Mouse (Mus musculus) spleen, adult 12 weeks (tissue): ENCODE results near the gene Gnl3l.

ENCODE experiments used
- DNase-seq: peaks from one replicate; pipeline ENCODE4 v3.0.0; 2022; ENCODE audit warnings: low spot score

Gnl3l gene

DNA sequence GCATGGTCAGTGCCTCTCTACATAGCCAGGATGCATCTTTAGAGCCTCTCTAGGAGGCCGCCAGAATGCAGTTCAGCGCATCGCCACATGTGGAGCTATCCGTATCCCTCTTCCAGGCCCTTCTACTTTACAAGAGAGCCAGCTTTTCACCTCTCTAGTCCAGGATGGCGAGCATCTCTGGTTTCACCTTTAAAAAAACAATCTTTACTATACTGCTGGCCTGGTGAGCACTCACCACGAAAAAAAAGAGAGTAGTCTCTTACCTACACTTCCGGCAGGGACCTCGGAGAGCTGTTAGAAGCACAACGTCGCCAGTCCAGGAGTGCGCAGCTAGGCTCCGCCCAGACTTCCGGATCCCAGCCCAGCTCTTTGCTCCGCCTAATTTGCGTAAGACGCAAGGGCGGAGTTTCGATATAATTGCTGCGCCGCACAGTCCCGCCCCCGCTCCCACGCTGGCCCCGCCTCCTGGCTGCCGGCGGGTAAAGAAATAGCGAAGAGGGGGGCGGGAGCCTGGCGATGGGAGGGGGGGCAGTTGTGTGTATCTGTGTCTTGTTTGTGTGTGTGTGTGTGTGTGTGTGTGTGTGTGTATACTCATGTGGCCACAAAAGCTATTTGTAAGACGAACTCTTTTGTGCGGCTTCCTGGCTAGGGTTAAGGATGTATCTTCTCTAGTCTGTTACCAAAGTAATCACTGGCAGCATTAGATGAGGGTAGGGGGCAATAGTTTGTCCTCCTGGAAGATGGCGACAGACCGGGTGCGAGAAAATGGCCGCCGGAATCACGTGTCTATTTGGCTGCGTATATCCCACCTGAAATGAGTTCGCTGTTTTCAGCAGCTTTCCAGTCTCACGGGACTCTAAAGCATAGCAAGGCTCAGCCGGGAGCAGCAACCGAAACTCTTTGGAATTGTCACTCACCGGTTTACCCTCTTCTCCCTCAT lies at the start of gene Gnl3l:
Gnl3l (minus strand) TSS at position 385 of the 940 bp plus-strand sequence.
- peak; percentile 80 for DNase-seq

DNA sequence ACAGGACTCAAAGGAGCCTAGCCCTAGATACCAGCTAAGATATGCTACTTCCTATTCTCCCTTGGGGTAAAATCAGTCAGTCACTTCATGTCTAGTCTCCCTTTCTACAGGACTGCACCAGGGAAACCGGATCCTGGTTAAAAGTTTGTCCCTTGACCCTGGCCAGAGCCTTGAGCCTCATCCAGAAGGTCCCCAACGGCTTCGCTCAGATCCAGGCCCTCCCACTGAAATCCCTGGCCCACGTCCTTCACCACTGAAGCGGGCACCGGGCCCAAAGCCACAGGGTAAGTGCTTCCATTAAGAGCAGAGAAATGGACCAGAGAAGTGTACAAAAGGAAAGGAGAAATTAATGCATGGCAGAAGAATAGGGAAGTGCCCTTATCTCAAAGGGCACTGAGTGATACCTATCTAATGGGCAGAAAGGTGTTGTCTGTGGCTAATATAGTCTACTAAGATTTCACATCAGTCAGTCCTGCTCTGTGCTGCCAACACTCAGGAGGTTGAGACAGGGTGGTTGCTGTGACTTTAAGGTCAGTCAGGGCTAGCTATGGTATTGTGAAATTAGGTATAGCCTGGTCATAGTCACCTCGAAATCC lies 49.0 kb upstream of the Gnl3l start:
- no peak for DNase-seq

DNA sequence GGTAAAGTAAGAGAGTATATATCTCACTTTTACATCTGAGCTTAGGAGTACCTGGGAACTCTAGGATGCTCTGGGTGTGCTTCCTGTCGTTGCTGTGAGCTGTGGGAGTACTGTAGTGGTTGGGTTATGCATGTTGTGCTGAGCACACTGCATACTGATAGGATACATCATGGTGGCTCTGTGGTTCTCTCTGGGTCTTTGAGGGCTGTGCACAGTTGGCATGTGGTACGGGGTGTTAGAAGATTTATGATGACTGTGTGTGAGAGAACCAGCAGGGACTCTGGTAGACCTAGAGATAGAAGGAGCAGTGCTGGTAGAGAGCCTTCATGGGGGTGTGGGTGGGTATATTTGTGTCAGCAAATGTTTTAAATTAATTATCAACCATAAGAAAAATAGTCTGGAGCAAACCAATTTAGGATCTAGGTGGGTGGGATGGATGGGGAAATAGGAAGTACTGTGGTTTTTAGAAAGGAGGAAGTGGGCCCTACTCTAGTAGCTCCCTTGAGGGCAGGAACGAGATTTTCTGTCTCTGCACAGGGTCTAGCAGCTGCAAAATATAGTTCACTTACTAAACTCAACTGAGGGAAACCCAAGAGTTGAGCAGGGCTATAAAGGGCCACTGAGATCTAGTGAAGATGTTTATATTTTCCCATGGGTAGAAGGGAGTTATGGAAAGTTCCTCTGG lies 44.6 kb upstream of the Gnl3l start:
- DNase-seq, result no peak

DNA sequence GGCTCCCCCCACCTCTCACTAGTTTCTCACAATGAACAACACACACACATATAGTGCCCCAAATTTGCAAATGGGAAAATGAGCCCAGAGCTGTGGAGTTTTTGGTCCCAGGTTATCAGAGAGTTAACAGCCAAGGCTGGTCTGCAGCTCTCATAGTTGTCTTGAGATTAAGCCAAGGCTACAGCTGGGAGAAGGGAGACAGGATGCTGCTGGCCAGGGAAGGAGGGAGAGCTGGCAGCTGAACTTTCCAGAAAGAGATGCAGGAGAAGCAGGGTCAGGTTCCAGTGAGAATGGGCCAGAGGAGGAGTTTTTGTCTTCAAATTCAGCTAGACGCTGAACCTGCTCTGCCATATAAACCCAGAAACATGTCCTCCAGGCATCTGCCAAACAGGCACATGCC lies 42.2 kb upstream of the Gnl3l start:
- no peak for DNase-seq

DNA sequence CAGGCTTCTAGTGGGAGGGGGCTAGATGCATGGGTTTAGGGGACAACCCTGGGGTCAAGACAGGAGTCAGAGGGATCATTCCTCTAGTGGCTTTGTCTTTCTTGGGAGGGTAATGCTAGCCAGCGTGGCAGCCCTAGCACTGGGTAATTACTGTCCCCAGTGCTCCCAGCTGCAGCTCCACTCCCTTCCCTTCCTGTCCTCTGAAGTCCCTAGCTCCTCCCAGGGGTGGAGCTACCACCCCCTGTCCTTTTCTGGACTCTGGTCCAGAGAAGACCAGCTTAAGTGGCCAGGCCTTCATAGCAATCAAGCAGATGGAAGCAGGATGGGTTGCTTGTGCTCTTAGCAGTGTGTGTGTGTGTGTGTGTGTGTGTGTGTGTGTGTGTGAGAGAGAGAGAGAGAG lies 38.4 kb upstream of the Gnl3l start:
- DNase-seq, result no peak

DNA sequence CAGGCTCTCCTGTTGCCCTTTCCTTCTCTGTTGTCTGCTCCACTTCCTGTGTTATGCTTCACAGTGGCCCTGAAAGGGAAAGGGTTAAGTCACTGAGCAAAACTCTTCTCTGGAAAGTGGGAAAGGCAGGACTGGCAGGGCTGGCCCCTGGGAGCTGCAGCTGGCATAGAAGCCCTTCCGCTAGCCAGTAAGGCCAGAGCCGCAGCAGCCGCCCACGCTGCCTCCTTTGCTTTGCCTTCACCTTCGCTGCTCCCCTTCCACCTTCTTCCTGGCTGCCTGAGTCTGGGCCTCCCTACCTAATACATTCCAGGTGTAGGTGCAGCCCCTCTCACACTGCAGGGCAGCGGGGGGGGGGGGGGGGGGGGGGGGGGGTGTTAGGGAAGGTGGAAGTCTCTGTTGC lies 37.4 kb upstream of the Gnl3l start:
- no peak for DNase-seq

DNA sequence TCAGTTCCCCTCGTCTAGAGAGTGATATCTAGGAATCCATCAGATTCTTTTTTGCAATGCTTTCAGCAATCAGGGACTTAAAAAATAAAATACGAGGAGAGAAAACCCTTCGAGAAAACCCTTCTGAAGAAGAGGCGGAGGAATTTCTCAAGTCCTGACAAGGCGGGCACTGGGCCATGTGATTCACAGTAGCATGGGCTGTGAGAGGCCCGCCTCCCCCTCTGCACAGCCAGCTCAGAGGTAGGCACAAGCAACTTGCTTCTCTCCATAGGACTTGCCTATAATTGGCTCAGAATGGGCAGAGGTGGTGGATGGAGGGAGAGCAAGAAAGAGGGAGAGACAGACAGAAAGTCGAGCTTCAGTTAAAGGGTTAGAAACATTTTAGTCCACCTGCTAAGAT lies 33.2 kb upstream of the Gnl3l start:
- no peak for DNase-seq

DNA sequence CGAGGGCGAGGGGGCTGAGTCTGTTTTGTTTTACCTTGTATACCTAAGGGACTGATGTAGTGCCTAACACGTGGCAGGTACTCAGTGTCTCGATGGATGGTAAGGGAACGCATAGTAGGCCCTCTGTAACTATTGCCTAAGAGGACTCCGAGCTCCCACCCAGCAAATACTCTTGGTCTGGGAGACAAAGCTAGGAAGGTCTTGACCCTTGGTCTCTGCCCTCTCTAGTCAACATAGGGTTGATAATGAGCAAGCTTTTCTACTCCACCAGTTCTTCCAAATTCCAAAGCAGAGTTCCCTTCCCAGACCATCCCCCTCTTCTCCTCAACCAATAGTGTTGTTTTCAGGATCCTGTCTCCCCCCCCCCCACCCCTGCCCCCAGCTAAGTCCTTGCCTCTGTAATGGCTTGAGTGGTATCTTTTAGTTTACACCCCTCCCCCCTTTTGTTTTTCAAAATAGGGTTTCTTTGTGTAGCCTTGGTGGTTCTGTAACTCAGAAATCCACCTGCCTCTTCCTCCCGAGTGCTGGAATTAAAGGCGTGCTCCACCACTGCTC lies 32.6 kb upstream of the Gnl3l start:
- no peak for DNase-seq

DNA sequence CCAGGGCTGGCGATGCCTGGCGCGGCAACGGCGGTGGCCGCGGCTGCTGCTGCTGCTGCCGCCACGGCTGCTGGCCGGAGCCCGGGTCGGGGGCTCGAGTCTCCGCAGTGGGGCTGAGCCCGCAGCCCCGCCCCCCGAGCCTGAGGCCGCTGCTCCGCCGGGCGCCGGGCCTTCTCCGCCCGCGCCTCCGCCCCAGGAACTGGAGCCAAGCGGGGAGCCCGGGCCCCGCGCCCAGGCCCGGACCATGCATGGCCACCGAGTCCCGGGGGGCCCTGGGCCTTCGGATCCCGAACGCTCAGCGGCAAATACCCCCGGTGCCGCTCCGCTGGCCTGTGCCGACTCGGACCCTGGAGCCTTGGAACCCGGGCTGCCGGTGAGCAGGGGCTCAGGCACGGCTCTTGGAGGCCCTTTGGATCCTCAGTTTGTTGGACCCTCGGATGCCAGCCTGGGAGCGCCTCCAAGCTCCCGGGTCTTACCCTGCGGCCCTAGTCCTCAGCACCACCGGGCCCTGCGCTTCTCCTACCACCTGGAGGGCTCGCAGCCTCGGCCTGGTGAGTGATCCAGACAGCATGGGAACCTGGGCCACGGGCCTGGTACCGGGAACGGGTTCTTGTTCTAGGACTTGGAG lies 30.4 kb upstream of the Gnl3l start:
- no peak for DNase-seq

DNA sequence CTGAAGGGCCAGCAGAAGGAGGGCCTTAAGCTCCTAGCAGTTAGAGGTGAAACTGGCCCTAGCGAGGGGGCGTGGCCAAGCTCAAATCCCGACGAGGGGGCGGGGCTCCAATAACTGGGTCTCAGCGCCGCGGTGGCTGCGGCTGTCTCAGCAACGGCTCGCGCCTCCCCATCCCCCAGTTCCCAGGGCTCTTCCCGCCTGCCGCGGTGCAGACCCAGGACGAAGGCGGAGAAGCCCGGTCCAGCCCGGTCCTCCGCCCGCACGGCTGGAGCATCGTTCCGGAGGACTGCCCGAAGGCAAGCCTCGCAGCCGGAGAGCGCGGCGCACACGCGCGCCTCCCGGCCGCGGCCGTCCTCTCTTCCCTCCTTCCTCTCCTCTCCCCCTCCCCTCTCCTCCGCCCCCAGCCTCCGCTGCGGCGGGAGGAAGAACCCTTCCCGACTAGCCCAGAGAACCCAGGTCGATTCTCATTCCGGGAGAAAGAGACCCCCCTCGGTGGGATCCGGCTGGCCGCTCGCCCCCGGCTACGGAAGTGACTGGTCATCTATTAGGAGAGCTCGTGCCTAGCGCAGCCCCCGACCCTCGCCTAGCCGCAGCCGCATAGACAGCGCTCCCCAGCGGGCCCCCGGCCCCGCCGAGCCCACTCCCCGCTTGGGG lies 29.8 kb upstream of the Gnl3l start:
- DNase-seq, result no peak

DNA sequence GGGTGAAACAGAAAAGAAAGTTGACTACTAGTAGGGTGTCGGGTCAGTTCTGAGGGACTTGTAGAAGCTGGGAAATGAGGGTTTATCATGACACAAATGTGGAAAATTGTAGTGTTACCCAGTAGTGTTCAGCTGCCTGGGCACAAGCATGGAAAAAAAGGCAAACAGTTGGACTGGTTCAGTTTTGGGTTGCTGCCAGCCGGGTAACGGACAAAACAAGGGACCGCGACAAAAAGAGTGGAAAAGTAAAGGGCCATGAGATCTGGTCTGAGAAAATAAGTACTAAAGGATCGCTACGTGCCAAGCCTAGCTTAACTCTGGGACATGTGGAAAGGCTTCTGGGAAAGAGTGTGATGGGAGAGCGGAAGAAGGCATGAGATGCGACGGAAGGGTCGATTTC lies 29.2 kb upstream of the Gnl3l start:
- no peak for DNase-seq

DNA sequence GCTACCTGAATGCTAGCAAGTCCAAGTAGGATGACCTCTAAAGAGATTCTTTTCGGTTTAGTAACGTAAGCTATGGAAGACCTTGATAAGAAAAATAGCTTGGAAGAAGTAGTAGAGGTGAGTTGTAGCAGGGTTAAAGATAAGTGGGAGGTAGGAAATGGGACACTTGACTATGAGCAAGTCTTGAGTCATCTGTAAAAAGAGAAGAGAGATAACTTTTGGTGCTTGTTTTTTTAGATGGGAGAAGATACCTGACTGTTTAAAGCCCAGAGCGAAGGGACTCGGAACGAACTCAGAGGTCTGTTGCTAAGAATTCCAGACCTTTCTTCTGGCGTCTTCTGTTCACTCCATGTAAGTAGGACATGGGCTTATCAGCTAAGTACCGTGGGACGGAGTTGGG lies 28.7 kb upstream of the Gnl3l start, which contains the start of gene Fgd1:
Fgd1 (plus strand) TSS at position 301 of the 400 bp plus-strand sequence.
- DNase-seq, result no peak

DNA sequence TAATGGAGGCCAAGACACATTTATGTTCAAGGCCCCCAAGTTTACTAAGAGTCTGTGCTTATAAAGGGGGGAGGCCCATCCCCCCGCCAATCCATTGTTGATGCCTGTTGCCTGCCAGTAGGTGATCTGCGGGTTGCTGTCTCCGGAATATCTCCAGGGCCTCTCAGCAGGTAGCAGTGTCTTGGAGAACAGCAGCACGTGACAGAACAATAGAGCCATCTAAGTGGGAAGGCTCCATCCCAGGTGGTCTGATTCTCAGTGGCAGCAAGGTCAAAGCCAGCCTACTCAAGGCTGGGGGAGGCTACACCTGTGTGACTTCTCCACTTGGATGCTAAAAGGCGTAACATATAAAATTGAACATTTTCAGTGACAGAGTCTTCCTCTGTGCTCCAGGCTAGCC lies 24.1 kb upstream of the Gnl3l start:
- DNase-seq, result no peak

DNA sequence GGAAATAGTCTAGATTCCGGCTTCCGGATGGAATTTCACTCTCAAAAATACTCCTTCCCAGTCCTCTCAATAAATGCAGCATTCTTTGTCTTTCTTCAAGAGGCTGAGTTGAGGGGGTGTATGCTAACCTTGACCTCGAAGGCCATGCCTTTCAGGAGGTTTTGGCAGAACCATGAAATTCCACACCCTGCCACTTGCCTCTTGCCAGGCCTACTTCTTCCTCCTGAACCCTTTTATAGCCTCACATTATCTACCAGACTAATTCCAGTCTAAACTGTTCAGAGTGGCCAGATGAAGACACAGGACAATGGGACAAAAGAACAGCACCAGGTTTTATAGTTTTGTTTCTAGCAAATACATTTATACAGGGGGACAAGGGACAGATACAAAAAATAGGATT lies 14.3 kb upstream of the Gnl3l start:
- DNase-seq, result no peak

DNA sequence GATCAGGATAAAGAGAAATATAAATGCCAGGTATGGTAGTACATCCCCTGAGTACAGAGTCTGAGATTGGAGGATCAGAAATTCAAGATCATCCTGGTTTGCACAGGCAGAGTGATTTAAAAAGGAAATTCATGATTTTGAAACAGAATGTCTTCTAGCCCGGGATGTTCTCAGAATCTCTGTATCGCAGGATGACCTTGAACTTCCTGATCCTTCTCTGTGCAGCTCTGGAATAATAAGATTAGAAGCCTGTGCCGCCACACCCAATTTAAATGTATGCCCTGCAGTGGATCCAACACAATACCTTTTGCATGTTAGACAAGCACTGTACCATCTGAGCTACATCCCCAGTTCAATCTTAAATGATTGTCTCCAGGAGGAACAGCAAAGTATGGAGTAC lies 1.7 kb upstream of the Gnl3l start:
- no peak for DNase-seq

DNA sequence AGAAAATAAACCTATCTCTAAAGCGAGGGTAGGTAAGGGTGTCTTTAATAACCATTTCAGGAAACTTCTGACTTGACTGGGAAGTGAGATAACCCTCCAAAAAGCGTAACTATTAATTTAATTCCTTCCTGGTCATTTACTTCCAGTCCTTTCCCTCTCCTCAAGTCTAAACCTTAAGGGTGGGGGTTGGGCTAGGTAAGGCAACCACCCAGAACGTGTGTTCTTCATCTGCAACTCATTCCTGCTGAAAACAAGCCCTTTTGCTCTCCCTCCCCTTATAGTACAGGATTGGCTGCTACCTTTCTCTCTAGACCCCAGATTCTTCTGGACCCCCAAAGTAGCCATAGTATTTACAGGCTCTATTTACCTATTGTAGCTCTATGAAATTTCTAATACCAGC lies 775 bp upstream of the Gnl3l start:
- DNase-seq, result no peak

DNA sequence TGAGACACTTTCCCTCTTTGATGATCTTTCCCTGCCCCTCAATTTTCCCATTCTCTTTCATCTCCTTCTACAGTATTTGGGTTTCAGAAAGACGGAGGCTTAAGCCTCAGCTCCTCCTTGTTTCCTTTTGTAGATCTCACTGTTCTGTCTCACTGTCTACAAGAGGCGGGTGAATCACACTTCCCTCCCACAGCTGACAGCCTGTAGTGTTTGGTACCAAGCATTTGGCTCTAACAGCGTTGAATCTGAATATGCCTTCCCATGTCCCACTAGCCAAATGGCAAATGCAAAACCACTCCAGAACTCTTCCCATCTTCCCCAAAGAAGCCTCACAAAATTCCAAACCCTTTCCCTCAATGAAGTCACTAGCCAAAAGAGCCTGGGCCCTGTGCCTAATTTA lies 20.3 kb downstream of the Gnl3l start:
- DNase-seq, result no peak

DNA sequence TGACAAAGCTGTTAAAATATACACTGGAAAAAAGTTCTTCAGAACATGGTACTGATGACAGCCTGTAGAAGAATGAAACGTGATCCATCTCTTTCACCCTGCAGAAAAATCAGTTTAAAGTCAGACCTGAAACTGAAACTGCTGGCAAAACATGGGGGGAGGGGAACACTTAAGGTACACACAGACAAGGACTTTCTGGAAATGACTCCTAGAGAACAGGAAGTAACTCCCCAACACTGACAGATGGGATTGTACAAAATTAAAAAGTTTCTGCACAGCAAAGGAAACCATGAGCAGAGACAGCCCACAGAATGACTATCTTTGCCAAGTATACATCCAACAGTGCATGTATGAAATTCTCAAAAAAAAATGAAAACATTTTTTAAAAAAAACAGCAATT lies 35.5 kb downstream of the Gnl3l start:
- no peak for DNase-seq

DNA sequence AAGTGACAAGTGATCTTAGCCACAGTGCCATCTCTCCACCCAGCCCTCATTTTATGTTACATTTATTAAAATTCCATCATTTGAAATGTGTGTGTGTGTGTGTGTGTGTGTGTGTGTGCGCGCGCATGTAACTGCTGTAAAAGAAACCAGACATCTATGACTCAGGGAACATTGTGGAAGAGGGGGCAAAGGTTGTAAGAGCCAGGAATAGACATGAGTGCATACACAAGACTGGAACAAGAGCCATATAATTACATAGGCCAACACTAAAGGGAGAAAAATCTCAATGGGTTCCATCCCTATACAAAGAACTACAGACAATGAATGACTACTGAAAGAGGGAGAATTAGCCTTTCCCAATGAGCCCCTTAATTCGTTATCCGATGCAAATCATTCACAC lies 41.7 kb downstream of the Gnl3l start:
- DNase-seq, result no peak

DNA sequence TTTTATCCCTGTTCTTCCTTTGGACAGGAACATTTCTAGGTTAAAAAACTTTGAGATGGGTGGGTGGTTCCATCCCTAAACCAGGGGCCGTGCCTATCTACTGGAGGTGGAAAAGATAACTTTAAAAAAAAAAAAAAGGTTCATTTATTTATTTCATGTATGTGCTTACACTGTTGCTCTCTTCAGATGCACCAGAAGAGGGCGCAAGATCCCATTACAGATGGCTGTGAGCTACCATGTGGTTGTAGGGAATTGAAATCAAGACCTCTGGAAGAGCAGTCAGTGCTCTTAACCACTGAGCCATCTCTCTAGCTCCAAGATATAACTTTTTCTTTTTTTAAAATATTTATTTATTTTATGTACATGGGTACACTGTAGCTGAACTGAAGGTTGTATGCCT lies 54.1 kb downstream of the Gnl3l start:
- DNase-seq, result no peak

DNA sequence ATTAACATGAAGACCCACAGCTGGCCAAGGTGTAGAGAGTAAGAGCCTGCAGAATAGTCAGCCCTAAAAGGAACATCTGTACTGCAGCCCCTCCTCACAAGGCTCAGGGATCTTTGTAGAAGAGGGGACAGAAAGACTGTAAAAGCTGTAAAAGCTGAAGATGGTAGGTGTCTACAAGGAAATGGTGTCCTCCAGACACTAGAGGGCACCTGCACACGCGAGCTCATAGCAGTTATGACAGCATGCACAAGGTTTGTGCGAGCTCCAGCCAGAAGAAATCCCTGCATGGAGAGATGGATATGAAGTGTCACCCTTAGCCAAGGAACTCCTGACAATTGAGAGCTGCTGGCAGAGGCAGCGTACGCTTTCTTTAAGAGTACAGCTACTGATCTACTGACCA lies 56.4 kb downstream of the Gnl3l start:
- no peak for DNase-seq
